Mouse (Mus musculus): ENCODE results near the gene Tbc1d2b. TPM values are rescaled to one million over a fixed set of nuclear protein-coding genes. Genes with fewer than 3 reads are reported as not detected.
A peak's percentile ranks its signal among the peaks of the same experiment; 100 is the strongest.

The Tbc1d2b gene
- polyA plus RNA-seq, 2 experiments = 20.0 to 25.5 TPM

DNA sequence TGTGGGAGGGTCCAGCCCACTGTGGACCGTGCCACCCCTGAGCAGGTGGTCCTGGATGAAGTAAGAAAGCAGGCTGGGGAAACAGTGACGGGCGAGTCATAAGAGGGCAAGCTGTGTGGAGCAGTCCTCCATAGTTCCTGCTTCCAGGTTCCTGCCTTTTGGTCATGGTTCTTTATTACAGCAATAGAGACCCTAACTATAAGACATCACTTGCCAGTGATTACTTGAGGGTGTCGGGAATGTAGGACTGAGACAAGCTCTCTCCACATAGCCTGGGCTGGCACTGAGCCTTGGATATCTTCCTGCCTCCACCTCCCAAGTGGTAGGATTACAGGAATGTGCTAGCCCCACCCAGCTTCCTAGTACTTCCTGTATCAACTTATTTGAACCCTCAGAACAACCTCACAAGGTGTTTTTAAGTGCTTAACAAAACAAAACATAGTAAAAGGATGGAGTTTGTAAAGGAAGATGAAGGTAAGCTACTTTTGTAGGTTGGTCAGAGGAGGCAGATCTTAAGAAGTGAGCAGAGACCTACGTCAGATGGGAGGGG lies 1.0 kb upstream of the Tbc1d2b start:
- TF ChIP-seq POLR2A (IDR thresholded peaks at IDR 0.05; ENCODE audit: borderline replicate concordance, extremely low read depth, insufficient read depth, insufficient read length) = no peak
- Histone ChIP-seq H3K36me3 (ENCODE audit: control insufficient read depth, insufficient read depth, low read length) (no peaks in the 10 kb centered on the region), H3K27ac (replicated peaks; ENCODE audit: low read depth, low read length) (no peak overlapping the region), H3K27me3 (ENCODE audit: control insufficient read depth, insufficient read depth, low read length) (no peaks in the 10 kb centered on the region), H3K9ac (ENCODE audit: low read depth, low read length, severe bottlenecking) (no peak overlapping the region), H3K9me3 (ENCODE audit: control insufficient read depth, low read length) (no peaks in the 10 kb centered on the region), H3K4me2 (replicated peaks; ENCODE audit: low read depth, low read length, severe bottlenecking) (no peak overlapping the region), H3K4me1 (ENCODE audit: control insufficient read depth, insufficient read depth, low read length) (peaks cover 16% of the 10 kb centered on the region), H3K4me3 (replicated peaks; ENCODE audit: low read length) (no peak overlapping the region)
- DNase-seq (ENCODE audit: low spot score) (no peak), ATAC-seq (ENCODE audit: low FRiP score, low read depth) (no peak)
- 51% methylated on average over 5 of the region's 5 CpGs for WGBS

DNA sequence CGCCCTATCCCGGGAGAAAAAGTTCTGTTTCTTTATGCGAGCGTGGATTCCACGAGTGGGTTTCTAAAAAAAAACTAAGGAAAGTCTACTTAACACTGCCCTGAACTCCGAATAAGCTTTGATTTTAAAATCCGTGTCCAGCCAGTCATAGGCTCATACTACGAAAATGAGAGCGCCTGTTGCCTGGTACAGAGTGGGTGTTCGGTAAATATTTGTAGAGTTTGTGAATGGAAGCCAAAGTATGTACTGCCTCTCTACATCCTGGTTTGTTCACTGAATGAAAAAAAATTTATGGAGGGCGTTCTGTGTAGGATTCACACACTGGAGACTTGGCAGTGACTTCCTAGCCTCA lies 316 bp upstream of the Tbc1d2b start:
- peak overlapping the region; percentile 82 for H3K9ac ChIP-seq (ENCODE audit: low read depth, low read length, severe bottlenecking)
- H3K4me2 ChIP-seq (replicated peaks; ENCODE audit: low read depth, low read length, severe bottlenecking) = peak overlapping the region; percentile 85
- no peaks in the 10 kb centered on the region for H3K9me3 ChIP-seq (ENCODE audit: control insufficient read depth, low read length)
- peaks cover 16% of the 10 kb centered on the region for H3K4me1 ChIP-seq (ENCODE audit: control insufficient read depth, insufficient read depth, low read length)
- no peaks in the 10 kb centered on the region for H3K36me3 ChIP-seq (ENCODE audit: control insufficient read depth, insufficient read depth, low read length)
- DNase-seq (ENCODE audit: low spot score) (no peak), ATAC-seq (ENCODE audit: low FRiP score, low read depth) (peak; percentile 10; the same call in 1 of the 2 replicates)
- peak overlapping the region; percentile 82 for H3K4me3 ChIP-seq (replicated peaks; ENCODE audit: low read length)
- no peak for TF ChIP-seq POLR2A (IDR thresholded peaks at IDR 0.05; ENCODE audit: borderline replicate concordance, extremely low read depth, insufficient read depth, insufficient read length)
- no peaks in the 10 kb centered on the region for H3K27me3 ChIP-seq (ENCODE audit: control insufficient read depth, insufficient read depth, low read length)
- no peak overlapping the region for H3K27ac ChIP-seq (replicated peaks; ENCODE audit: low read depth, low read length)
- WGBS = 17% methylated on average over 11 of the region's 11 CpGs

DNA sequence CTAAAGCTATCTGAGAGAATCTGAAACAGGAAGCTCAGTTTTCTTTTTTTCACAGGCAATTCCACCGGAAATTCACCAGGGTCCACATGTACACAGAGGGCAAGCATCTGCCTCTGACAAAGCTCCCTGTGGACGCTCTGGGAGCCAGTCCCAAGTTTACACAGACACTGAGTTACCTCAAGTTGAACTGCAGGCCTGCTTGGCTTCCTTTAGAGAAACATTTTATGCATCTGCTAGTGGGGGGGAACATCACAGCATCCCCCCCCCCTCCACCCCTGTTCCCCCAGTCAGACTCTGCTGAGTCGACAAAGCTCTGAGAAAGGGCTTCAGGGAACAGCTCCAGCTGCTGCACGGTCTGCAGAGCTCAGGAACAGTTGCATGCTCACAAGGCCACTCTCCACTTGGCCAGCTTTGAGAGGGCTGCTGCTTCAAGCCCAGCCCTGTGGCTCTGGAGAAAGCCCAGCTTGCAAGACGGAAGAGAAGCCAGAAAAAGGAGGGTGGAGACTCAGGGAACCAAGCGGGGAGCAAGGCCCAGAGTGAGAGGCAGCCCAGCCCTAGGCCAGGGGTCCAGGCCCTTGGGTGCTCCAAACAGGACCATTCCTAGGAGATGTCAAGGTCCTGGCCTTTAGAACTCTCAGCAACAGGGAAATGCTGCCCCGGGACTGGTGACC lies 1.5 kb downstream of the Tbc1d2b start:
- WGBS = 25% methylated on average over 7 of the region's 7 CpGs
- DNase-seq (ENCODE audit: low spot score) (peak; percentile 61), ATAC-seq (ENCODE audit: low FRiP score, low read depth) (peak; percentile 61)
- H3K27ac ChIP-seq (replicated peaks; ENCODE audit: low read depth, low read length) = peak overlapping the region; percentile 62
- no peaks in the 10 kb centered on the region for H3K9me3 ChIP-seq (ENCODE audit: control insufficient read depth, low read length)
- H3K4me3 ChIP-seq (replicated peaks; ENCODE audit: low read length) = peak overlapping the region; percentile 82
- H3K9ac ChIP-seq (ENCODE audit: low read depth, low read length, severe bottlenecking) = peak overlapping the region; percentile 82; the same call in 1 of the 2 replicates
- no peak for TF ChIP-seq POLR2A (IDR thresholded peaks at IDR 0.05; ENCODE audit: borderline replicate concordance, extremely low read depth, insufficient read depth, insufficient read length)
- H3K36me3 ChIP-seq (ENCODE audit: control insufficient read depth, insufficient read depth, low read length) = no peaks in the 10 kb centered on the region
- H3K27me3 ChIP-seq (ENCODE audit: control insufficient read depth, insufficient read depth, low read length) = no peaks in the 10 kb centered on the region
- H3K4me2 ChIP-seq (replicated peaks; ENCODE audit: low read depth, low read length, severe bottlenecking) = peak overlapping the region; percentile 85
- H3K4me1 ChIP-seq (ENCODE audit: control insufficient read depth, insufficient read depth, low read length) = peaks cover 16% of the 10 kb centered on the region

DNA sequence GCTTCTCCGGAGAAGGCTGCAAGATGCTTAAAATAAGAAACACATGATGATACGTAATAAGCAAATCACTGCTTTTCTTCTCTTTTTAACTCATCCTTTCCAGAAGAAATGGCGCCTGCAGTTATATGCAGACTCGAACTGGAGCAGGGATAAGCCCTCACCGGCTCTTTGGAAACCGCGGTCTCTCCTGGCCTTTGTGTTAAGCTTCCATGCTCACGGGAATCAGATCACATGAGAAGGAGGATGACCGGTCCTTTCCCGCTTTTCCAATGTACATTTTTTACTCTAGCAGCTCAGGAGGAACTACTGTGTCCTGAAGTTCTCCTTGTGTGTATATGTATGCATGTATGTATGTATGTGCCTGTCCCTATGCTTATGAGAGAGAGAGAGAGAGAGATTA lies 3.7 kb downstream of the Tbc1d2b start:
- TF ChIP-seq POLR2A (IDR thresholded peaks at IDR 0.05; ENCODE audit: borderline replicate concordance, extremely low read depth, insufficient read depth, insufficient read length) = no peak
- ATAC-seq (ENCODE audit: low FRiP score, low read depth) (no peak), DNase-seq (ENCODE audit: low spot score) (peak; percentile 21)
- Histone ChIP-seq H3K9ac (ENCODE audit: low read depth, low read length, severe bottlenecking) (no peak overlapping the region), H3K9me3 (ENCODE audit: control insufficient read depth, low read length) (no peaks in the 10 kb centered on the region), H3K36me3 (ENCODE audit: control insufficient read depth, insufficient read depth, low read length) (0 out of 2 replicates have a peak, but pooled peaks cover 3% of the 10 kb centered on the region), H3K4me2 (replicated peaks; ENCODE audit: low read depth, low read length, severe bottlenecking) (no peak overlapping the region), H3K4me1 (ENCODE audit: control insufficient read depth, insufficient read depth, low read length) (peaks cover 16% of the 10 kb centered on the region), H3K4me3 (replicated peaks; ENCODE audit: low read length) (no peak overlapping the region), H3K27ac (replicated peaks; ENCODE audit: low read depth, low read length) (no peak overlapping the region; the same call in 1 of the 2 replicates), H3K27me3 (ENCODE audit: control insufficient read depth, insufficient read depth, low read length) (no peaks in the 10 kb centered on the region)
- WGBS = 82% methylated on average over 10 of the region's 10 CpGs

DNA sequence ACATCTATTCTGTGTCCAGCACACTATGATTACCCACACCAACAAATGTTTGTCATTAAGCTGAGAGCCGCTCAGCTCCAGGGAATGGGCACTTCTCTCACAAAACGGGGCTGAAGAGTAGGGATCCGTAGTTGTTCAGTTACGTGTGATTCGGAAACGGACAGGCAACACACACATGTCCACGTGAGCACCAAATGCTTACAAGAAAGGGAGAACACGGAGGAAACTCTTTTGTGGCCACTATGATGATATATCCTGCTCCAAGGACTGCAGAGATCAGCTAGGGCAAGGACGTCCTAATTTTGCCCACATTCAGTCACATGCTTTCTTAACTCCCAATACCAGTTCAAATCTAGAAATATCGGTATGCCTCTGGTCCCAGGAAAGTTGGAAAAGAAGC lies 4.5 kb downstream of the Tbc1d2b start:
- H3K27ac ChIP-seq (replicated peaks; ENCODE audit: low read depth, low read length) = peak overlapping the region; percentile 34; the same call in 1 of the 2 replicates

More for the DNA sequence above, 4.5 kb downstream of the Tbc1d2b start:
- no peak overlapping the region for H3K4me2 ChIP-seq (replicated peaks; ENCODE audit: low read depth, low read length, severe bottlenecking)
- WGBS = 86% methylated on average over 10 of the region's 10 CpGs
- no peaks in the 10 kb centered on the region for H3K9me3 ChIP-seq (ENCODE audit: control insufficient read depth, low read length)
- peaks cover 16% of the 10 kb centered on the region for H3K4me1 ChIP-seq (ENCODE audit: control insufficient read depth, insufficient read depth, low read length)
- H3K4me3 ChIP-seq (replicated peaks; ENCODE audit: low read length) = no peak overlapping the region
- DNase-seq (ENCODE audit: low spot score) = no peak
- H3K27me3 ChIP-seq (ENCODE audit: control insufficient read depth, insufficient read depth, low read length) = no peaks in the 10 kb centered on the region
- ATAC-seq (ENCODE audit: low FRiP score, low read depth) = no peak
- no peak for TF ChIP-seq POLR2A (IDR thresholded peaks at IDR 0.05; ENCODE audit: borderline replicate concordance, extremely low read depth, insufficient read depth, insufficient read length)
- H3K36me3 ChIP-seq (ENCODE audit: control insufficient read depth, insufficient read depth, low read length) = 0 out of 2 replicates have a peak, but pooled peaks cover 3% of the 10 kb centered on the region
- H3K9ac ChIP-seq (ENCODE audit: low read depth, low read length, severe bottlenecking) = no peak overlapping the region

All from limb, embryonic 14.5 days (tissue).